Comparison of ENCODE assay signal across 21 mouse cellular contexts in the genomic region with DNA sequence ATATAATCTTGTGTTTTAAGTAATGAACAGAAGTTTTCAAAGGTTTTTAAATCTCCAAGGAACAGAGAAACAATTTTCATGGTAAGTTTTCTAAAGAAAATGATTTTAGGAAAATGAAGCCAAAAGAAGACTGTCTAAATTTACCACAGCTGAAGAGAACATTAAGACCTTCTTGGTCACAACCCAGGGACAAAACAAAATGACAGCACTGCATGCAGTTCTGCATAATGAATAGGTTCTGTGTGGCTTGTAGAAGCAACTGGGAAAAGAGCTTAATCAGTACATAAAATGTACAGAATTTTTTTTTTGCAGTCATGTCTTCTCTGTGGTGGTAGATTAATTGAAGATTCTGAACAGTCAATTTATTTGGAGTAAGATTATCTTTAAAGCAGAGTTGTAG.
"Had no signal": no experiment of that assay in that cellular context is flagged by ENCODE, and none has a peak within 500 bp of the region (broad histone marks: within the 10 kb centered on the region; RNA-seq: fewer than 3 reads in every experiment).

No protein-coding gene starts in this region.

- H3K9ac ChIP-seq: limb, embryonic 12.5 days; limb, embryonic 15.5 days; liver, embryonic 14.5 days; liver, postnatal 0 days; lung, embryonic 14.5 days; midbrain, embryonic 12.5 days; neural tube, embryonic 12.5 days; neural tube, embryonic 15.5 days had no signal

- H3K4me2 ChIP-seq: limb, embryonic 12.5 days; limb, embryonic 15.5 days; liver, embryonic 11.5 days; lung, embryonic 14.5 days; midbrain, embryonic 12.5 days; neural tube, embryonic 12.5 days; neural tube, embryonic 15.5 days had no signal

- ATAC-seq: intestine, postnatal 0 days; liver, postnatal 0 days; lung, postnatal 0 days; midbrain, embryonic 16.5 days had no signal

- H3K4me3 ChIP-seq: layer of hippocampus, adult 2 months; left cerebral cortex, adult 2 months; limb, embryonic 12.5 days; limb, embryonic 15.5 days; midbrain, embryonic 12.5 days; neural tube, embryonic 12.5 days; neural tube, embryonic 15.5 days had no signal

- DNase-seq: kidney, adult 2 months; kidney, postnatal 25 days; liver, postnatal 0 days; lung, embryonic 14.5 days; thymus, adult 2 months; thymus, postnatal 14 days; thymus, postnatal 4 days had no signal

- H3K4me1 ChIP-seq: limb, embryonic 12.5 days; limb, embryonic 15.5 days; midbrain, embryonic 12.5 days; neural tube, embryonic 12.5 days; neural tube, embryonic 15.5 days had no signal

- H3K36me3 ChIP-seq: limb, embryonic 12.5 days; limb, embryonic 15.5 days; midbrain, embryonic 12.5 days; neural tube, embryonic 12.5 days; neural tube, embryonic 15.5 days had no signal

- H3K9me3 ChIP-seq: limb, embryonic 12.5 days; limb, embryonic 15.5 days; midbrain, embryonic 12.5 days; neural tube, embryonic 12.5 days; neural tube, embryonic 15.5 days had no signal

- H3K27me3 ChIP-seq: limb, embryonic 12.5 days; limb, embryonic 15.5 days; midbrain, embryonic 12.5 days; neural tube, embryonic 12.5 days; neural tube, embryonic 15.5 days had no signal

- H3K27ac ChIP-seq: kidney, postnatal 0 days; layer of hippocampus, adult 2 months; limb, embryonic 12.5 days; limb, embryonic 15.5 days; liver, embryonic 14.5 days; macrophage; midbrain, embryonic 12.5 days; neural tube, embryonic 12.5 days; neural tube, embryonic 15.5 days had no signal
